Mouse (Mus musculus): ENCODE results near the gene Ddx55.

Gene Ddx55

GRCm38 (mm10) chr5:124610965-124611364, 58.3 kb downstream of the Ddx55 start:
- DNase-seq (ENCODE audit: low read depth, low spot score) = no peak

- DNase-seq (ENCODE audit: low read depth, low spot score) = no peak
These were observed 62.0 kb downstream of the Ddx55 start for GRCm38 (mm10) chr5:124614709-124615108.

- DNase-seq (ENCODE audit: low read depth, low spot score) = no peak
These were observed 66.0 kb downstream of the Ddx55 start for GRCm38 (mm10) chr5:124618711-124619110.
